Mouse (Mus musculus): ENCODE results near the gene Fam198a.

Gene Fam198a

DNA sequence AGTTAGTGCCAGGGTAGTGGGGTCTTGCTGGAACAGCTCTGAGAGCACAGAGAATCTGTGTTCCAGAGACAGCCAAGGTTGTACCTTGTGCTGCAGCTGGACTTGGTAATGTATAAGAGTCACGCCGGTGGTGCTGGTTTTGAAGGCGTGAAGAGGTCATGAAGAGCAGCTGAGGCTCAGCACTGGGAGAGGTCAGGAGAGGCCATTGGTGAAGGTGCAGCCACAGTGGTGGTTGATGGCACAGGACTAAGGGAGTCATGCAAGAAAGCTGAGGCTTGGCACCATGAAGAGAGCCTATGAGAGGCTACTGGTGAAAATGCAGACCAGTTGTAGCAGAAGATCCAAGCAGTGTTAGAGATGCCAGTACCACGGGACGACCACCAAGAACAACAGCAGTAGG lies 70.8 kb downstream of the Fam198a start:
- DNase-seq (ENCODE audit: extremely low spot score), result no peak

DNA sequence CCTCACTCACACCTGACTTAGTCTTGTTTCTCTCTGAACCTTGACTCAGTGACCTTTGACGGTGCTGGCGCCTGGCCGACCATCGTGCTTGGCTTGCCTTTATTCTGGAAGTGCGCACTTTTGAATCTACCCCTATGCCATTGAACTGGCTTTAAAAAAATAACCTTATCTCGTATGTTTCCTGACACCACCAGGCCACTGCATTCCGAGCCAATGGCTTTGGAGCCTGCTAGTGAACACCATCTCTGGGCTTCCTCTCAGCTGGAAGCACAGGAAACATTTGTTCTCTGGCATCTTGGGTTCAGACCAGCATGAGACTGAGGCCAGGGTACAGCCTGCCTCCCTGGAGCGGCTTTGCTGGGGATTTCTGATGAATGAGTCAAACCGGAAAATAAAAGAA lies 72.0 kb downstream of the Fam198a start:
- no peak for DNase-seq (ENCODE audit: extremely low spot score)

DNA sequence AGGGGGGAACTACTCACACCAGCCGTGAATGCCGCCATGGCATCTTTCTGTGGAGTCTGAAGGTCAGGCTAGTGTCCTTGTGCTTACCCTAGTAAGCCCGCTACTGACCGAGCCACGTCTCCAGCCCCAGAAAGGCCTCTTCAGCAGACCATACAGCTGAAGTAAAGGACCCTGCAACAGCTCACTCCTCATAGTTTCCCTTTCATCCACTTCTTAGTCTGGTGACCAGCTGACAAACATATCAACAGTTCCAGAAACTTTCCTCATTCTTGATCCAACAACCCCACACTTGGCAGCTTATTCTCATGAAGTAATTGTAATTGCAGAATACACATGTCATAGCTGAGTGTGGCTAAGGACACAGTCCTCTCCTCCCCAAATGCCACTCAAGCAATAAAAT lies 73.1 kb downstream of the Fam198a start:
- no peak for DNase-seq (ENCODE audit: extremely low spot score)

DNA sequence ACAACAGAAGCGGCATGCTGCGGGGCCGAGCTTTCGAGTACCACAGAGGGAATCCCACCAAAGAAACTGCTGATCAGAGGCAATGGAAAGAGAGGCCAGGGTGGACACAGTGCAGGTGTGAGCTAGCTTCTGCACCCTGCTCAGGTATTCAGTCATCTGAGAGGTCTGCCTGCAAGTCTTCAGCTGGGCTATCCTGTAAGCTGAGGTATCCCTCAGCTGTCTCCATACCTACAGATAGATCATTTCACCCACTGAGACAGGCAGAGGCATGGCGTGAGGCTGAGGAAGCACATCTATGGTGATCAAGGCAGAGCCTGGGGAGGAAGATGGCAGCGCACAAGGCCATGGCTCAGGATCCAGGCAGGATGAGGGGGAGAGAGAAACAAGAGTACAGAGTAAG lies 73.6 kb downstream of the Fam198a start:
- no peak for DNase-seq (ENCODE audit: extremely low spot score)

DNA sequence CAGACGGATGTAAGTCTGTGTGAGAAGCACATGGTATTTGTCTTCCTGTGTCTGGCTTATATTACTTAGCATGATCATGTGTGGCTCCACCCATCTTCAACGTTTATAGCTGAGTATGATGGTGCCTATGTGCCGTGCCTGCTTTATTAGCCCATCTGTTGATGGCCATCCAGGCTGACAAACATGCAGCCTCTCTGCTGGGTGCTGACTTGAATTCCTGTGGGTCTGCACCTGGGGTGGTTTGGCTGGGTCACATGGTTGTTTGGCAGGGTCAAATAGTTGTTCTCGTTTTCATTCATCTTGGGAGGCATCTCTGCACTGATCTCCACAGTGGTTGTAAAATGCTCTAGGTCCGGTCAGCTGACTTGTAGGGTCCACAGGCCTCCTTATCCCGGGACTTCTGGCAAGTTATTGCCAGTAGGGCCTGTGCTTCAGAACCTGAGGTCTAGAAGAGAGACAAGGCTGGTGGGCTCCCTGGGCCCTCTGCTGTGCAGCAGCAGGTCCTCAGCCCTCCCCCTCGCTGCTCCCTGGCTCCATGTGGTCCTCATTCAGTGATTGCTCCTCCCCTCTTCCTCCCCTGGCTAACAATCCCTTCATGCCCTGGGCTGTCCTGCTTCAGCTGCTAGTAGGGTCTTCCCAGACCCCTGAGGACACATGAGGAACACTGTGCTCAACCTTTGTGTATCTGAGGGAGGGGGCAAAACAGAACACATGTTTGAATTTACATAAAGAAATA lies 75.2 kb downstream of the Fam198a start:
- no peak for DNase-seq (ENCODE audit: extremely low spot score)

DNA sequence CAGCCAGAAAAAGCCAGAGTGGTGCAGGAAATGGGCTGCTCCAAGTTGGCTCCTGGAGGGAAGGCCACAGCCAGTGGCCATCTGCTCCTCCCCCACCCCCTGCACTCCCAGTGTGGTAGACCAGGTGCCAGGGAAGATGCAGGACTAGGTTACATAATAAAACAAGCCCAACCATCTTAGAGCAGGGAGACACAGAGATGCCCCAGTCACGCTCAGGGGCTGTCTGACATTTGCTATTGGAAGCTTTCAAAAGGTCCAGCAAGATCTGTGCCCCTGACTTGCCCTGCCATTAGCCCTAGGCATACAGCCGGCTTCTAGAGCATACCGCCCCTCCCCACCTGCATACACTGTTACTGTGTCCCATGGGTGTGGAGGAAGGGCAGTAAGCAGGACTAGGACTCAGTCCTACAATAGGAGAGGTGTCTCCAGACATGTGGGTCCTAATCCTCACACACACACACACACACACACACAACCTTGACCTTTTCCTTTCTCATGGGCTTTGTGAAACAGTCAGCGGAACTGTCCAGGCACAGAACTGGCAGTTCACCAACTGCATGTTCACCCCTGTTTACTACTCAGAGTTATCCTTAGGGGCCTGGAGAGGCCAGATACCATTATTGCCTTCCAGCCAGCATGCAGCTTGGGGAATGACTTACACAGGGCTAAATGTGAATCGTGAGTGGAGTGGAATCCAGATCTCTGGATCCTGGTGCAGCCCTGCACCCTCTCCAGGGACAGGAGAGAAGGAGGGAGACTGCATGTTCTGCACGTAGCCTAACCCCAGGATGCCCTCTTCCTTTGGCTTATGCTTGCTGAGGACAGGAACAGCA lies 76.5 kb downstream of the Fam198a start:
- no peak for DNase-seq (ENCODE audit: extremely low spot score)

DNA sequence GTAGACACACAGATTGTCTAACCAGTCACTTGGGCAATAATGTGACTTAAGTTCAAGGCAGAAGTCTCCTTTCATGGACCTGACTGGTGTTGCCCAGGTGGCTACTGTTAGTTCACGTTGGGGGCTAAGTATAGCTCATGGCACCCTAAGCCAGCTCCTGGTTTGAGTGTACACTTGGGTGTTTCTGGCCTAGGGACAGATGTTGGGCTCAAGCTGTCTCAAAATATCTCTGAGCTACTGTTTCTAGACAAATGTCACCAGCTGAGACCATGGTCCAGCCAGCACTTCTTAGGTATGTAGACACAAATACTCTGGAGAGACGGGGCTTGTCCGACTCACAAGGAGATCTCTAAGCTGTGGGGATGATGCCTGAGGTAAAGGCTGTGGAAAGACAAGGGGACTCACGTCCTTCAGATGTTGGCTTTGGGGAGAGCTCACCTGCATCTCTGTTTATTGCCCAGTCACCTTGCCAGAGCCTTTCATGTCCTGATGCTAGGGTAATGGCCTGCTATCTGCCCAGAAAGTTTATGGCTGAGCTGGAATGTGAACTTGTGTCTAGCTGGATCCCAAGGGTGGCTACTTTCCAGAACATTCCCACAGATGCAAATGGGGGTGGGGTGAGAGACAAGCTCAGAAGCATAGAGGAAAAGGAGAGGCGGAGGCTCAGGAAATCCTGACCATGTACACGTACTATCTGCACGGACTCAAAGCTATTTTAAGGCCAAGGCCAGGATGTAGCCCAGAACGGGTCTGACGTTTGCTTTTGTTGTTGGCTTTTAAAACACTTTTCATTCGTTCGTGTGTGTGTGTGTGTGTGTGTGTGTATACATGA lies 77.3 kb downstream of the Fam198a start:
- DNase-seq (ENCODE audit: extremely low spot score), result no peak

DNA sequence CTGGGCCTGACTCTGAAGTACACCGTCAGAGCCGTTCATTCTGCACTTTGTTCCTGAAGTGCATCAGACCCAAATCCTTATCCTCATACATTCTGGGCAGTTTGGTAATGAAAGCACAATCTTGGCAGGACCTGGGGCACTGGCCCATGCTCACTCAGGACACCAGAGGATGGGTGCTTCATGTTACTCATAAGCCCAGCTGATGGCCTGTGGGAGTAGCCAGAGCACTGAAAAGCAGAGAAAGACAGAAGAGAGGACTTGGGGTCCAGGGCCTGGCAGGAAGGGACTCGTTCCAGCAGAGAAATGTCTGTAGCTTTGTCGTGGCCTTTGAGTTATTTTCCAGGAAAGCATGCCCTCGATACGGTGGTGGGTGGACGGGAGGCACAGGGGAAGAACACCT lies 79.0 kb downstream of the Fam198a start:
- DNase-seq (ENCODE audit: extremely low spot score), result no peak
